Mouse (Mus musculus) heart, embryonic 12.5 days (tissue): Measurements from ENCODE around the gene Abcd4. TPM values are rescaled to one million over a fixed set of nuclear protein-coding genes. Genes with fewer than 3 reads are reported as not detected.

Experiments used
- ATAC-seq: fragments of 200-750 bp; cut with Nextera tagmentation; 2 replicates; pipeline ENCODE4 v1.8.0; 2017; ENCODE audit warnings: moderate TSS enrichment, moderate library complexity; ENCODE audit not compliant: insufficient number of reproducible peaks, low FRiP score
- H3K27ac ChIP-seq: fragments of 300-500 bp; sonication (generic); 2 replicates; pipeline ENCODE4 v1.5.1; 2016; ENCODE audit warnings: mild to moderate bottlenecking, moderate library complexity; ENCODE audit not compliant: poor library complexity, severe bottlenecking
- H3K27me3 ChIP-seq: fragments of 300-500 bp; sonication (generic); replicated peaks from 2 replicates; pipeline ENCODE4 v1.6.1; 2016; ENCODE audit warnings: mild to moderate bottlenecking, moderate library complexity
- H3K36me3 ChIP-seq: fragments of 300-500 bp; sonication (generic); 2 replicates; pipeline ENCODE4 v1.6.1; 2016; ENCODE audit warnings: mild to moderate bottlenecking, moderate library complexity
- H3K4me1 ChIP-seq: fragments of 300-500 bp; sonication (generic); replicated peaks from 2 replicates; pipeline ENCODE4 v1.6.1; 2016; ENCODE audit warnings: mild to moderate bottlenecking
- H3K4me2 ChIP-seq: fragments of 300-500 bp; sonication (generic); 2 replicates; pipeline ENCODE4 v1.6.1; 2016; ENCODE audit warnings: mild to moderate bottlenecking, moderate library complexity
- H3K4me3 ChIP-seq: fragments of 300-500 bp; sonication (generic); 2 replicates; pipeline ENCODE4 v1.5.1; 2016; ENCODE audit warnings: mild to moderate bottlenecking
- H3K9ac ChIP-seq: fragments of 300-500 bp; sonication (generic); 2 replicates; pipeline ENCODE4 v1.6.1; 2016; ENCODE audit warnings: mild to moderate bottlenecking, moderate library complexity
- H3K9me3 ChIP-seq: fragments of 300-500 bp; sonication (generic); replicated peaks from 2 replicates; pipeline ENCODE4 v1.6.1; 2016; ENCODE audit warnings: mild to moderate bottlenecking, moderate library complexity
- WGBS: fragments of 180-500 bp; shearing (Covaris S2); methylation state at CpG from one replicate; pipeline ENCODE4 v1.1.7; 2016; 5-methylcytosine and 5-hydroxymethylcytosine counted together
- polyA plus RNA-seq: library from polyadenylated mRNA; unstranded; fragments of >200 nt; fragmentation: Nextera tagmentation; extraction: Ambion mirVana; gene quantifications from 2 replicates; pipeline ENCODE4 v1.2.1, GENCODE M21; 2016

Abcd4 gene
- polyA plus RNA-seq, 1 experiment from 2014 or later: 10.3 TPM

DNA sequence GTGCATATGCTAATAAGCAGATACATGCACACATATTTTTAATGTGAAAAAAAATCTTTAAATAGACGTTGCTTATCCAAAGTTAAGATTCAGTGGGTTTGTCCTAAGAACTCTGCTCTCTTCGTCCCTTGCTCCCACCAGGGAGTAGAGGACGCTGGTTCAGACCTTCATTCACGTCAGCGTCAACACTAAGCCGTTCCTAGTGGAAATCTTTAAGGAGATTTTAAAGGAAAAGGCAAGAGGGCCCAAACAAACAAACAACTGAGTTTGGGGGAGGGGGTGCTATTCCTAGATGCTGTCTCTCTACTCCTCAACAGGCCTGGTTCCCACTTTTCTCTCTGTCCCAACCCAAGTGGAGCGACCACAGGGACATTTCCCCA, 44.9 kb downstream of the Abcd4 start:
- no peak overlapping the region for H3K4me3 ChIP-seq
- no peak overlapping the region for H3K4me2 ChIP-seq
- no peaks in the 10 kb centered on the region for H3K9me3 ChIP-seq
- ATAC-seq: no peak
- WGBS: 7% methylated on average over 7 of the region's 7 CpGs
- no peaks in the 10 kb centered on the region for H3K36me3 ChIP-seq
- H3K27ac ChIP-seq: no peak overlapping the region
- no peak overlapping the region for H3K9ac ChIP-seq
- peaks cover 27% of the 10 kb centered on the region for H3K4me1 ChIP-seq
- H3K27me3 ChIP-seq: peaks cover 99% of the 10 kb centered on the region

DNA sequence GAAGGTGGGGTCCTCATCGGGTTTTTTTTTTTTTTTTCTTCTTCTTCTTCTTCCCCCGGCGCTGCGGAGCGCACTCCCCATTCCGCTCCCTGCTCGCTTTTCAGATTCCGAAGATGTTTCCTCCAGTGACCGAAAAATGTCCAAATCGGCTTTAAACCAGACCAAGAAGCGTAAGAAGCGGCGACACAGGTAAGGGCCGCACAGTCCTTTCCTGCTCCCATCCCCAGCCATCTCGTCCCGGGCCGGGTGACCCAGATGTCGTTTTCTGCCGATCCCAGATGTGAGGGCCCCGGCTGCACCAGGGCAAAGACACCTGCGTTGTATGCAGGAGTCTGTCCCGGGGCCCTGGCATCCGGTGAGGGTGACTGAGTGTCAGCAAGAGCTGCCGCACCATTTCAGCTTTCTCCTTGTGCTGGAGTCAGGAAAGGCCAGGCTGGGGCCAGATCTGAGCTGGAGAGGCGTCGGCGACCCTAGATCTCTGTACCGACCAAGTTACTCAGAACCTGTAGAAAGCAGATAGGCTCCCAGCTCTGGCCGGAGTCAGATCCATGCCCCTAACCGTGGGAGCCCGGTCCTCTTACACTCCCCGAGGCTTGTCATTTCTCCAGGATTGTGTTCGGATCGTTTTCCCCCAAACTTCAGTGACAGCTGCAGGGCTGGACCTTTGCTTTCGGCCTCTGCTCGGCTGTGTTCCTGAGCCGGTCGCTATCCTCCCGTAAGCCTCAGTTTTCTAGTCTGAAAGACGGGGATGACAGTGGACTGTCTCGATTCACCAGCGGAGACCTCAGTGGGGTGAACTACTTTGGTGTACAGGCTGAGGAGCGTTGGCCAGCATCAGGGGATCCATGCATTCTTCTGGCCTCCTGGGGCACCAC, 45.5 kb downstream of the Abcd4 start:
- Histone ChIP-seq H3K9me3 (no peaks in the 10 kb centered on the region), H3K4me3 (peak overlapping the region; percentile 11; the same call in 1 of the 2 replicates), H3K9ac (no peak overlapping the region), H3K4me1 (peaks cover 27% of the 10 kb centered on the region), H3K27ac (no peak overlapping the region), H3K36me3 (no peaks in the 10 kb centered on the region), H3K27me3 (peaks cover 99% of the 10 kb centered on the region), H3K4me2 (peak overlapping the region; percentile 22)
- WGBS: 1% methylated on average over 43 of the region's 43 CpGs
- ATAC-seq: no peak

DNA sequence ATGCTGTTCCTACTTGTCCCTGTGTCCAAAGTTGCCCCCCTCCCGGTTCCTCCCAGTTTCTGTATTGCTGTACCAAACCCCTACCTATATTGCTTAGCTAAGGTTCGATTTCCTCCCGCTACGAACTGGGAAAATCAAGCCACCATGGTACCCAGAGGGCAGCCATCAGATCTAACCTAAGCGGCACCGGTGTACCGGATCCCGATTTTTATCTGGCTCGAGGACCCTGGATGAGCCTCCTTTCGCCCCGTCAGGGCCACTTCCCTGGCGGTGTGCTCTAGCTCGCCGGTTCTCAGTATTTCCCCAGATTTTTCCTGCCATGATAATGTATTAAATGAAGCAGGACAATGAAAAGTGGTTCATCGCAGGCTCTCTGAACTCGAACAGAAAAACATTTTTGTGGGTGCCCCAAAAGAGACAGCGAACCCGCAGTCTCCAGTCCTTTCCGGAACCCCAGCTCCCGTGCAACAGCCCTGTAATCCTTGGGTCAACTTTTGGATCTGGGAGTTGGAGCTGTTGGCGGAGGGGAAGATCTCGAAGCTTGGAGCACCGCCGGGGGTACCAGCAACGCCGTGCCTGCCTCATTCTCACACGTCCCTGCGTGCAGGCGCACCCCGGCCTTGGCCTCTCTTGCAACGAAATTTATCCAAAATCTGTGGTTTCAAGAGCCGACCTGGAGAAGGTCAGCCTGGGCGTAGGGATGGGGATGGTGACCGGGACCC, 46.4 kb downstream of the Abcd4 start:
- H3K36me3 ChIP-seq: no peaks in the 10 kb centered on the region
- H3K27me3 ChIP-seq: peaks cover 94% of the 10 kb centered on the region
- peak overlapping the region; percentile 22 for H3K4me2 ChIP-seq
- 0 out of 2 replicates have a peak overlapping the region, but pooled peaks have one; percentile 6 for H3K4me3 ChIP-seq
- no peak overlapping the region for H3K9ac ChIP-seq
- H3K27ac ChIP-seq: no peak overlapping the region
- no peaks in the 10 kb centered on the region for H3K9me3 ChIP-seq
- 1% methylated on average over 34 of the region's 34 CpGs for WGBS
- ATAC-seq: no peak
- peaks cover 27% of the 10 kb centered on the region for H3K4me1 ChIP-seq

DNA sequence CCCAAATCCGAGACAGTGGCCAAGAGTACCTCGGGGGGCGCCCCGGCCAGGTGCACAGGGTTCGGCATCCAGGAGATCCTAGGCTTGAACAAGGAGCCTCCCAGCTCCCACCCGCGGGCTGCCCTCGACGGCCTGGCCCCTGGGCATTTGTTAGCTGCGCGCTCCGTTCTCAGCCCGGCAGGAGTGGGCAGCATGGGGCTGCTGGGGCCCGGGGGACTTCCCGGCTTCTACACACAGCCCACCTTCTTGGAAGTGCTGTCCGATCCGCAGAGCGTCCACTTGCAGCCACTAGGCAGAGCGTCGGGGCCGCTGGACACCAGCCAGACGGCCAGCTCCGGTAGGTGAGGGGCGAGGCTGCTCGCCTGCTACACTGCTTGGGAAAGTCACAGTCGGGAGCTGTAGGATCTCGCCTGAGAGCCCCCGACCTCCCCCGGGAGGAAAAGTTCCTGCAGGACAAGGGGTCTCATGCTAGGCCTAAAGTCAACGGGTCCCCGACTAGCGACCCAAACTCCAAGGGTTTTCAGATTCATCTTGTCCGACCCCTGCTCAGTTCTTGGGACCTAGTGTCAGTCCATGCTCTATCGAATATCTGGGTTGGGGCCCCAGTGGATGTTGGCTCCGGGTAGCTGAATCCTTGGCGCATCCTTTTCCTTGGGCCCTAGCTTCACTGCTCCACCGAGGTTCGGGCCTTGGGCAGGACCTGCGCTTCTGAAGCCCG, 47.1 kb downstream of the Abcd4 start:
- ATAC-seq: no peak
- H3K9ac ChIP-seq: 0 out of 2 replicates have a peak overlapping the region, but pooled peaks have one; percentile 31
- peak overlapping the region; percentile 35 for H3K4me3 ChIP-seq
- H3K36me3 ChIP-seq: no peaks in the 10 kb centered on the region
- no peaks in the 10 kb centered on the region for H3K9me3 ChIP-seq
- H3K4me2 ChIP-seq: peak overlapping the region; percentile 54
- no peak overlapping the region for H3K27ac ChIP-seq
- WGBS: 1% methylated on average over 40 of the region's 40 CpGs
- peaks cover 86% of the 10 kb centered on the region for H3K27me3 ChIP-seq
- peaks cover 27% of the 10 kb centered on the region for H3K4me1 ChIP-seq

DNA sequence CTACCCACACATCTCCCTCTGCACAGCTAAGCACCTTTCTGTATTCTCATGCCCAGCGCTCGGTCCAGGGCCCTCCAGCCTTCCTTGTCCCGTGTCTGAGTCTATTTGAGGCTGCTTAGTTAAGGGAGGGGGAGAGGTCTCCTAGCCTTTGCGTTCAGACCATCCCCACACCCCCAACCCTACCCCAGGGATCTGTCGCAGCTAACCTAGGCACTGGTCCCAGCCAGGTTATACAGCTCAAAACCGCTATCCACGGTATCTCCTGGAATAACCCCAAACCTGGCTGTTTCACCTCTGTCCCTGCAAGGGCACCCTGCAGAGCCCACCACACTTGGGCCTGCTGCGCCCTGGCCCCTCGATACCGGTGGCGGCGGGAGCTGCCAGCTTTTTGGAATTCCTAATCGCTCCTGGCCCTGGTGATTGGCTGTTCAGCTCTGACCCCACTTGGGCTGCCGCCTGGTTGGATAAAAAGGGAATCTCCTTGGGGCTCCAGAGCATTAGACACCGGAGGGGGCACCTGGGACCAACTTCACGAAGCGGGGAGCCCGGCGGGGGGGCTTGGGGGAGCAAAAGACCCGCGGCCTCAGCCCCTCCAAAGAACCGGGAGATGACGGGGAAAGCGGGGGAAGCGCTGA, 47.8 kb downstream of the Abcd4 start, which contains the start of gene Vsx2:
Vsx2 (plus strand) TSS at position 427 of the 635 bp plus-strand sequence.
- peak within 1 kb of the TSS; percentile 35 for H3K4me3 ChIP-seq
- H3K4me1 ChIP-seq: peaks cover 27% of the 10 kb centered on the region
- peaks cover 81% of the 10 kb centered on the region for H3K27me3 ChIP-seq
- ATAC-seq: no peak
- H3K9ac ChIP-seq: 0 out of 2 replicates have a peak within 1 kb of the TSS, but pooled peaks have one; percentile 31
- WGBS: 1% methylated on average over 25 of the region's 25 CpGs
- H3K9me3 ChIP-seq: no peaks in the 10 kb centered on the region
- no peaks in the 10 kb centered on the region for H3K36me3 ChIP-seq
- peak within 1 kb of the TSS; percentile 54 for H3K4me2 ChIP-seq
- no peak within 1 kb of the TSS for H3K27ac ChIP-seq

DNA sequence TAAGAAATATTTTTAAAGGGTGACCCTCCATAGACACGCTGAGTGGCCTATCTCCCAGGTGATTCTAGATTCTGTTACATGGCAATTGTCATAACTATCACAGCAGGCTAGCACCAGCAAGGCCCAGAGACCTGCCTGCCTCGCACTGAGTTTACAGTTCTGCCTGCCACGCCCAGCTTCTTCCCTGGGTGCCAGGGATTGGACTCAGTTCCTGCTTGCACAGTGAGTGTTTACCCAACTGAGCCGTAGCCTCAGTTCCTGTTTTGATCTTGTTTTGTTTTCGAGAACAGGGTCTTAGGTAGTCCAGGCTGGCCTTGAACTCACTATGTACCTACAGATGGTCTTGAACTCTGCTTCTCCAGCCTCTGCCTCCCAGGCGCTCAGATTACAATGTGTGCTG, 49.6 kb downstream of the Abcd4 start:
- no peaks in the 10 kb centered on the region for H3K9me3 ChIP-seq
- peaks cover 66% of the 10 kb centered on the region for H3K27me3 ChIP-seq
- H3K4me3 ChIP-seq: no peak overlapping the region
- no peaks in the 10 kb centered on the region for H3K36me3 ChIP-seq
- no peak overlapping the region for H3K9ac ChIP-seq
- WGBS: 77% methylated on average over 6 of the region's 6 CpGs
- H3K4me1 ChIP-seq: peaks cover 27% of the 10 kb centered on the region
- ATAC-seq: no peak
- H3K27ac ChIP-seq: no peak overlapping the region
- no peak overlapping the region for H3K4me2 ChIP-seq

DNA sequence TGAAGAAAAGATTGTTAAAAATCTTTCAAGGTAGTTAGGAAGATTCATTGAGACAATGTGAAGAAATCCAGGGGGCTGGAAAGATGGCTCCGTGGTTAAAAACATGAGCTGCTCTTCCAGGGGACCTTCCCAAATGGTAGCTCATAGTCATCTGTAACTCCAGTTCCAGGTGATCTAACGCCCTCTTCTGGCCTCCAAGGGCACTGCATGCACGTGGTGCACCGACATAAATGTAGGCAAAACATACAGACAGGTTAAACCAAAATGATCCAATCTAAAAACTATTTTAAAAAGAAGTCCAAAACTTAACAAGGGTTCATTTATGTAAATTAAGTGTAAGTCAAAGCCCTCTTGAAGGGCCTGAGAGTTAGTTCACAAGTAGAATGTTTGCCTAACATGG, 54.7 kb downstream of the Abcd4 start:
- 52% methylated on average over 4 of the region's 4 CpGs for whole genome bisulfite sequencing
- H3K4me2 ChIP-seq: no peak overlapping the region

DNA sequence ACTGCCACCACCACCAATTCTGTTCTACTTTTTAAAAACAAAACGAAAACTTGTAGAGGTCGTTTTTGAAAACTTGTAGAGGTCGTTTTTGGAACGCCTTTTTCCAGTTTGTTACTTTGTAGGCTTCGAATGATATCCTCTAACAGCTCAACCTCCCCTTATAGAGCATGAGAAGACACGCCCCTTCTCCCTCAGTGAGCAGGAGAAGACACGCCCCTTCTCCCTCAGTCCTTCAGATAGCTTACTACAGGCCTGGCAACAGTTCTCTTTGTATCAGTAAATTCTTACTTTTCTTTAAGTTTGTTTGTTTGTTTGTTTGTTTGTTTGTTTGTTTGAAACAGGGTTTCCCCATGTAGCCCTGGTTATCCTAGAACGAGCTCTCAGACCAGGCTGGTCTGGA, 62.0 kb downstream of the Abcd4 start:
- no peak overlapping the region for H3K9ac ChIP-seq
- H3K27me3 ChIP-seq: no peaks in the 10 kb centered on the region
- H3K9me3 ChIP-seq: peaks cover 3% of the 10 kb centered on the region; the same call in 1 of the 2 replicates
- H3K4me1 ChIP-seq: no peaks in the 10 kb centered on the region
- no peak overlapping the region for H3K4me2 ChIP-seq
- no peak overlapping the region for H3K27ac ChIP-seq
- no peak overlapping the region for H3K4me3 ChIP-seq
- no peak for ATAC-seq
- no peaks in the 10 kb centered on the region for H3K36me3 ChIP-seq
- 61% methylated on average over 8 of the region's 8 CpGs for WGBS

More for the DNA sequence above, 54.7 kb downstream of the Abcd4 start:
- Histone ChIP-seq H3K4me3 (no peak overlapping the region), H3K27ac (no peak overlapping the region), H3K9ac (no peak overlapping the region), H3K27me3 (peaks cover 16% of the 10 kb centered on the region), H3K9me3 (peaks cover 3% of the 10 kb centered on the region; the same call in 1 of the 2 replicates), H3K36me3 (no peaks in the 10 kb centered on the region), H3K4me1 (no peaks in the 10 kb centered on the region)
- ATAC-seq: no peak
